Mouse (Mus musculus) cerebellum, postnatal 10 days (tissue): ENCODE results near the gene Prkn.

Source experiments
- DNase-seq, 2 experiments: peaks; one replicate each; pipeline ENCODE4 v3.0.0; 2021; ENCODE audit warnings: mixed read lengths in 2 of 2

The Prkn gene

GRCm38 (mm10) chr17:11290183-11290582, 450.0 kb downstream of the Prkn start:
- DNase-seq, result no peak

DNA sequence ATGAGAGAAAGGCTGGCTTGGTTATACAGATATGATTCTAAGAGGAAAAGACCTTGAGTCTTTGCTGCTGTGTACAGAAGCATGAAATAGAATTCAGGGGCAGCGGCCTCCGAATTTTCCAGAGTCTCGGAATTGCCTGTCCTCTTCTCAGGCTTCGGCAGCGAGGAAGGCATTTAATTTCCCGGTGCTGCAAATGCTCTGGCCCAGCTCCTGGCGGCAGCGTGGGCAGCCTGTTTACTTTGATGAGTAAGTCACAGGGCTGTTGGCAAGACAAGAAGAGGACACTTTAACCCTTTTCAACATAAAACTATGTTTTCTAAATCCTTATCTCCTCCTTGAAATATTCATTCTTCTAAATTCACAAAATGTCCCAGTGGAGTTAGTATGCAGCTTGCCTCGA, 462.9 kb downstream of the Prkn start:
- peak; percentile 52 to 54 for DNase-seq

DNA sequence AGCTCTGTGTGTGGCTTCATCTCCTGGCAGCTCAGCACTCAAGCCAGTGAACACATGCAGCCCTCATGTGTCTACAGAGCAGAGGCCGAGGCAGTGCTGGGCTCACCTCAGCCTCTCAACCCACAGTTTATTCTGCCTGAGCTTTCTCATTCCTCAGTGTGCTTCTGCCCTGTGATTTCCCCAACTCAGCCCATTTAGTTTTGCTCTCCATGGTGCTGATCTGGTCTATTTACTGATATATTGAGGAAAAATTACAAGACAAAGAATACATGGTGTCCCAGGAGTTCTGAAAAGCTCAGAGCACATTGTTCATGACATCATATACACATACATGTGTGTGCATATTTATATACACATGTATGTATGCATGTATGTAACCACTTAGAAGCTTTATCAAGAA, 469.7 kb downstream of the Prkn start:
- no peak for DNase-seq

- peak; percentile 57 for DNase-seq
Observed at GRCm38 (mm10) chr17:11314163-11314562, 474.0 kb downstream of the Prkn start.

GRCm38 (mm10) chr17:11315675-11316074, 475.5 kb downstream of the Prkn start:
- DNase-seq, result peak; percentile 81 to 88

DNA sequence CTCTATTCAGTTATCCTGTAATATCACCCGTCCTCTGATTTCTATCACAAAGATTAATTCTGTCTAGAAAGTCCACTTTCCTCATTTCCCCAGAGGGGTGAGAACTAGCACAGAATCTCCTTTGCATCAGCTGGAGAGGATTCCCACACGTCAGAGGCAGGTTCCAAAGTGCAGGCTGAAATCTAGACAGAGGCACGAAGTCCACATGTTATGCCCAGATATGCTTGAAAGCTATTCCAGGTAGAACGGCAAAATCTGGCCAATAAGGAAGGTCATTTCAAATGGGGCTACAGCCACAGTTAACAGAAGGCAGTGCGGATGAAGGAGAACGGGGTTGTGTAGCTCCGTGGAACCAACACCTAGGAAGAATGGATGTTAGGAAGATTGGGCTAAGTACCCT, 478.8 kb downstream of the Prkn start:
- no peak for DNase-seq

DNA sequence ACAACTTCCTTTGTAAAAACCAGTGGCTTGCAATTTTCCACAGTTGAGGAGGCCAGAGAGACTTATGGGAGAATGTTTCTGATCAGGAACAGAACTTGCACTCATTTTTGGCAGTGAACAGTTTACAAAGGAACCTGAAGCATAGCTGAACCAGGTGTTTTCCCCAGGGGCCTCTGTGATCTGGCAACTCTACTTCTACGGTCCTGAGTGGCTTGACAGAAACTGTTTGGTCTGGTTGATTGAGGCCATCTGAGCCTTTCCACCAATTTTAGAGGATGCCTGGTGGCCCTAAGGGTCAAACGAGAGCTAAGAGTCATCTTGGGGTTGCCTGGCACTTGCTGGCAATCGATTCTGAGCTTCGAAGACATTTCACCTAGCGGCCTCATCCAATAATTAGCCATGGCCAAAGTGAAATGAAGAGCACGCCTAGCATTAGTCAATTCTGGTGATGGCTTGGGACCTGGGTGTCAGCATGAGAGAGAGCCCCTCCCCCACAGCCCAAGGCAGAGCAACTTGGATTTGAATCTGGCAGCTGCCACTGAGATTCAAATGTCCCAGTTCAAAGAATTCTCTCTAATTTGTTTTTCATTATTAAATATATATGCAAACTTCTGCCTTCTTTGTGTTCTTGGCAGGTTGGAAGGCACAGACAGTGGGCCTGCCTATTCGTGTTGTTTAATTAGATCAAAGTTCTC, 479.6 kb downstream of the Prkn start:
- DNase-seq, result peak; percentile 54 to 59

GRCm38 (mm10) chr17:11332081-11332480, 491.9 kb downstream of the Prkn start:
- DNase-seq, result no peak

DNA sequence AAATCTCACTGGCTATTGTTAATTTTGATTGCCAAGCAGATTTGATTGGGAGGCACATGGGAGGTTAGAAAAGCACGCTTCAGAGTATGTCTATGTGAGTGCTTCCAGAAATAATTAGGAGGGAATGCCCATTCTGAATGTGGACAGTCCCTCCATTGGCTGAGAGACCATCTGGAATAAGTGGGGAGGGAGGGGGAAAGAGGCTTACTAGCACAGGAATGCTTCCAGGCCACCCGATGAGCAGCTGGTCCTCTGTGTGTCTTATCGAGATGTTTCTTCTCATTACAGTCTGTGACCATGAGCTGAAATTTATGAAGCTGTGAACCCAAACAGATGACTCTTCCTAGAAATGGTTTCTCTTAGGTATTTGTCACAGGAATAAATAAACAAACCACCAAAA, 493.6 kb downstream of the Prkn start:
- DNase-seq, result peak; percentile 61 to 71

GRCm38 (mm10) chr17:11336156-11336555, 496.0 kb downstream of the Prkn start:
- no peak for DNase-seq

GRCm38 (mm10) chr17:11340368-11340767, 500.2 kb downstream of the Prkn start:
- DNase-seq, result no peak

DNA sequence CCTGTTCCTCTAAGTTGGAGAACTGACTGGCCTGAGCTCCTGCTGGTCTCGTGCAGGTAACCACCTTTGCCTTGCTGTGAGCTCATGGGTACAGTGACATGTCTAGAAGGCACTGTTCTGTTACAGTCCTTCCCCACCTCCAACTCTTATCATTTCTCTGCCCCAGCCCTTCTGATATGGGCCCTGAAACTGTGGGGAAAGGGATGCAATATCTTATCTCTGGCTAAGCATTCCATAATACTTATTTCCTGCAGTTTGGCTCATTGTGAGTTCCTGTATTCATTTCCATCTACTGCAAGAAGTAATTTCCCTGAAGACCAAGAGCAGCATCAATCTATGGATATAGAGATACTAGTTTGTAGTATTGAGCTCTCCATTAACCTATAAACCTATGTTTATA, 506.1 kb downstream of the Prkn start:
- DNase-seq, result no peak

DNA sequence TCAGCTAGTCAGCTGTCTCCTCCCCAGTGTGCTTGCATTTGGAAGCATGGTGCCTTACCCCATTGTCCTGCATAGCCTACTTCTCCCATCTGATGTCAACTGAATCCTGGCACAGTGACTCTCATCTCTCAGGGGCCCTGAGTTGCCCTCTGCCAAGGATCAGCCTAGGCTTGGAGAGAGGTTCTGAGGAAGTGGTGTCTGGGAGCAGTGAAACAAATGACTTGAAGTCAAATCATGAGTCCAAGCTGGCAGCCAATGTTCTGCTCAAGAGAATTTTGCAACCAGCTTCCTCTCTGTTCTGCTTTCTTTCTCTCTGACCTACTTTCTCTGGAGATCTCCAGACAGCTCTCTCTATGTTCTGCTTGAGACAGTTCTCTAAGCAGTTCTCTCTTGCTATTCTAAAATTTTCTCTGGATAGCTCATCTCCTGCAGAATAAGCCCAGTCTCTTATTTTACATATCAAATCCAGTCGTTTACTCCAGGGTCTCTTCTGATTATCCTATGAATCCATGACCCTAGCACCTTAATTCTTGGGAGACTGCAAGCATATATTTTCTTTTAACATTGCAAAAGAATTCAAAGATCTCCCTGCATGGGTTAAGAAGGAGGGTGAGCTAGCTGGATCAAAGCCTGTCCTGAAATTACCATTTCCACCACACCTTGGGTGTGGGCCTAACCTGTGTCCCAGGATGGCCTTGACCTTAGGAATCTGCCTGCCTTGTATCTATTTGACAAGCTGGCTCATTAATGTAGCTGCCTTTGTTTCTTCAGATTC, 512.8 kb downstream of the Prkn start:
- DNase-seq, result peak; percentile 32 to 65

DNA sequence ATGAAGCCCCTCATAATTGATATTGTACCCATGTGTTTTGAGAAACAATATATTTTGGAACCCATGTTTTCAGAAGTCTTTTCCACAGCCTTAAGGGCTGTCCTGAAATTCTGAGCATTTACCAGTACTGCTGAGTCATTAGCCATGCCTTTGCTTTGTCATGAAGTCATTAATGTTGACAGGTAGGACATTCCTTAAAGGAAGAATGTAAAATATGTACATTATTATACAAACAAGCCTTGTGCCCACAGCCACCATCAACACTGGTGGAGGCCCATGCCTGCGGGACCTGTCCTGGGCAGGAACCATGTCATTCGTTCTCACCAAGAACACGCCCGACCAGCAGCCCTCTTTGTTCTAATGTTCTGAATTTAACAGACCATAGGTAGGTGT, 513.4 kb downstream of the Prkn start:
- DNase-seq, result no peak

DNA sequence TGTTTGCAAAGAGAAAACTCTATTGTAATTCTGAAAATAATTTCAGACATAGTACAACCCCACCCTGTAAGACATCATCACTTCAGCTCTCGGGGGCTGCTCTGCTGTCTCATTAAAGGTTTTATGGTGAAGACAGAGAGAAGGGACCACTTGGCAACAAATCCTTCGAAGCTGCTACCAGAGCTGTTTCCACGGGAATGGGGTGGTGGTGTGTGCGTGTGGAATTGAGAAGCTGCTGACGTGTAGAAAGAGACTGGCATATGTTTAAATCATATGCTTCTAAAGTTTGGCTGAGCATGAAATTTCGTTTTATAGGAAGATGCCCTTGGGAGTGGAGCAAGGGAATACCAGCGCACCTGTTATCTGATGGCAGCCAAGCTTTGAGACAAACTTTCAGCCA, 514.2 kb downstream of the Prkn start:
- peak; percentile 31 to 33 for DNase-seq

- no peak for DNase-seq
Observed at GRCm38 (mm10) chr17:11375461-11375860, 535.3 kb downstream of the Prkn start.

DNA sequence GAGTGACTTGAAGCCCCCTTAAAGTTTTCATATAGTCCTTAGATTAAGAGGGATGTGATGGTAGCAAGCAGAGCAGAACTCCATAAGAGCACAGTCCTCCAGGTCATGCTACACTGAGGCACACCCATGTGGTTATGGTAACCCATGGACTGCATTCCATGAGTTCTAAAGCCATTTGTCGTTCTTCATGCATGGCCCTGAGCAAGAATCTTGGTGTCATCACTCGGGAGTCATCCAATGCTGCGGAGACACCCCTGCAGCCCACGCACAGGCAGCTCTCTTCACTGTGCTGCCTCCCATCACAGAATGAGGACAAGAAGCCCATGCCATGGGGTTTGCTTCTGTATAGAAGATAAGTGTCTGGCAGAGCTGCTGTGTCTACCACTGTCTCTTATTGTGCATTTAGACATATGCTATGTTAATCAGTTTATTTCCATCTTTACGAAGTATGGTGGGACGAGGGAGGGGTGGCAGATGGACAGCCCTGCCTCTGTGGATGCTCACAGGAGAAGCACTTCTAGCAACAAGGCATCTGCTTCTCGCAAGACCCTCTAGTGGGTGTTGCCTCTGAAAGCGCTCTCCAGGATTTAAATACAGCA, 543.3 kb downstream of the Prkn start:
- DNase-seq, result no peak

DNA sequence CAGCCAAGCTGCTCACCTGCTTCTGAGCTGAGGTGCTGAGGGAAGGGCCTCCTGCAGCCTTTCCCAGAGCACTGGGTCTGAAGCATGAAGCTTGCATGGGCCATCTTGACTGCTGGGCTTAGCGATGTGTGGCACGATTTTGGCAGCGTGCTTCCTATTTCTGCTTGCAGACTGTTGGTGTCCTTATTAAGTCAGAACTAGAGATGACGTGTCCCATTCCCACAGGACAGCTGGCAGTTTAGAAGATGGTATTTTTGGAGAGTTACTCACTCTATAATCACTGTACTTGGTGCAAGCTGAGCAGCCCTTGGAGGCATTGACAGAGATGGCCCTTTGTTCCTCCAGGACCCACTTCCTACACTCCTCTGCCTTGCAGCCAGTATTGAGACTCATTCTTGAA, 545.1 kb downstream of the Prkn start:
- DNase-seq, result peak; percentile 51 to 54

DNA sequence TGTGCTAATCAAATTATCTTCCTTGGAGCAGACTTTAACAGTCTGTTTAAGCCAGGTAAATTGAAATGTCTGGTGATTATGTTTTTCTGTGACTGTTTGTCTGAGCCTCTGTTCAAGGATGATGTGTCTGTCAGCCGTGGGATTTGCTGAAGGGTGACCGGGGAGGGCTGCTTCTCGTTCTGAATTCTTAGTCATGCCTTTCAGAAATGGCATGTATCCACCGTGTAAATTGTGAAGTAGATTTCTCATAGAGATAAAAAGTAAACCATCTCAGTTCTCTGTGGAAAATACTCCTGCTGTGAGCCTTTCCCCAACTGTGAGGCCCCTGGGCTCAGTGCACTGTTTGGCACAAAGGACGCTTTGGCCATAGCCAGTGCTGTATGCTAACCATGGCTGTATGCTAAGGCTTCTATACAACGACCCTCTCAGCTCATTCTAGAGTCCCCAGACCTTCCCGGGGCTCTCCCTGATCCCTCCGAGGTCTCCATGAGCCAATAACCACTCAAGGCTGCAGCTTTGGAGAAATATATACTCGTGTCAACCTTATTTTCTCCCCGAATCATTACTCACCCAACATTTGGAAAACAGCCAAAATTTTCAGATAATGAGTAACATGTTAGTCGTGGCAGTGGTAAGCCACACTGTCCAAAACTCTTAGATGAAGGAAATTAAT, 552.6 kb downstream of the Prkn start:
- no peak for DNase-seq

- no peak for DNase-seq
Observed at GRCm38 (mm10) chr17:11394607-11395006, 554.4 kb downstream of the Prkn start.

DNA sequence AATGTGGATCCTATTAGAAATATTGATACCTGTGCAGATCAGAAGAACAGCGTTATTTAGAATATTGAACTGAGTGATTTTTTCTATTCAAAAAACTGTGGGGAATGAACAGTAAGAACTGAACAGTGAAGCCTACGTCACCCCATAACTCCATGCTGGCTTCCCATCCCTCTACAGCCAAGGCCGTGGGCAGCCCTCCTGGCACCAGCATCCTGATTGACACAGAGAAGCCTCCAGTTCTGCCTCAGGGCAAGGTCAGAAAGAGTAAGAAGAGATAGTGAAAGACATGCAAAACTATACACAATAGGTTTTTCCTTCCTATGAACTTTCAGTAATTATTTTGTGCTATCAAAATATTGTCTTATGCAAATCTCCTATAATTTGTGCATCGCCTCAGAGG, 557.5 kb downstream of the Prkn start:
- DNase-seq, result peak; percentile 33 to 50

GRCm38 (mm10) chr17:11402225-11402875, 562.2 kb downstream of the Prkn start:
- DNase-seq, result peak; percentile 25 to 35

GRCm38 (mm10) chr17:11411414-11411813, 571.2 kb downstream of the Prkn start:
- DNase-seq, result no peak
